Mouse (Mus musculus): ENCODE data around the gene Ryr1.

Gene Ryr1

GRCm38 (mm10) chr7:29155838-29156782, 31.1 kb upstream of the Ryr1 start, which contains the start of gene Fam98c:
Fam98c (minus strand) TSS chr7:29156234.
- no peak for TF ChIP-seq GATA4 (IDR thresholded peaks at IDR 0.05; ENCODE audit: insufficient replicate concordance, low read length)

- no peak for TF ChIP-seq GATA4 (IDR thresholded peaks at IDR 0.05; ENCODE audit: insufficient replicate concordance, low read length)
Measured at GRCm38 (mm10) chr7:29155196-29155837, 30.3 kb upstream of the Ryr1 start.

GRCm38 (mm10) chr7:29154018-29154720, 29.2 kb upstream of the Ryr1 start:
- TF ChIP-seq GATA4 (IDR thresholded peaks at IDR 0.05; ENCODE audit: insufficient replicate concordance, low read length), result no peak

GRCm38 (mm10) chr7:29151486-29151885, 26.5 kb upstream of the Ryr1 start:
- TF ChIP-seq GATA4 (IDR thresholded peaks at IDR 0.05; ENCODE audit: insufficient replicate concordance, low read length), result no peak

GRCm38 (mm10) chr7:29148771-29149170, 23.8 kb upstream of the Ryr1 start:
- TF ChIP-seq GATA4 (IDR thresholded peaks at IDR 0.05; ENCODE audit: insufficient replicate concordance, low read length), result no peak

GRCm38 (mm10) chr7:29146625-29147367, 21.8 kb upstream of the Ryr1 start:
- TF ChIP-seq GATA4 (IDR thresholded peaks at IDR 0.05; ENCODE audit: insufficient replicate concordance, low read length), result no peak

GRCm38 (mm10) chr7:29144006-29144405, 19.0 kb upstream of the Ryr1 start:
- no peak for TF ChIP-seq GATA4 (IDR thresholded peaks at IDR 0.05; ENCODE audit: insufficient replicate concordance, low read length)

DNA sequence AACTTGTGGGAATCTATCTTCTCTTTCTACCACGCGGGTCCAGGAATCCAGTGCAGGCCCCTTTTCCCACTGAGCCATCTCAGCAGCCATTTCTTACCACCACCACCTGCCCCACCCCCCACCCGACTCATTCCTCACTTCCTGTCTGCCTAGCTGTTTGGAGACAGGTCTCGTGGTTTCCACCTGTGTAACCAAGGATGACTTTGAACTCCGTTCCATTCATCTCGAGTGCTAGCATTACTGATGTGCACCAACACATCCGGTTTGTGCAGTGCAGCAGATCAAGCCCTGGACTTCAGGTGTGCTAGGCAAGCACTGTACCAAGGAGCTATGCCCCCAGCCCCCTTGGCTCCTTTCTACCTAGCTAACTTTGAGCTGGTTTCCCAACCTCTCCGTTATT, 16.4 kb upstream of the Ryr1 start:
- no peak for TF ChIP-seq GATA4 (IDR thresholded peaks at IDR 0.05; ENCODE audit: insufficient replicate concordance, low read length)

- TF ChIP-seq GATA4 (IDR thresholded peaks at IDR 0.05; ENCODE audit: insufficient replicate concordance, low read length), result no peak
Measured at GRCm38 (mm10) chr7:29137429-29137828, 12.4 kb upstream of the Ryr1 start.

DNA sequence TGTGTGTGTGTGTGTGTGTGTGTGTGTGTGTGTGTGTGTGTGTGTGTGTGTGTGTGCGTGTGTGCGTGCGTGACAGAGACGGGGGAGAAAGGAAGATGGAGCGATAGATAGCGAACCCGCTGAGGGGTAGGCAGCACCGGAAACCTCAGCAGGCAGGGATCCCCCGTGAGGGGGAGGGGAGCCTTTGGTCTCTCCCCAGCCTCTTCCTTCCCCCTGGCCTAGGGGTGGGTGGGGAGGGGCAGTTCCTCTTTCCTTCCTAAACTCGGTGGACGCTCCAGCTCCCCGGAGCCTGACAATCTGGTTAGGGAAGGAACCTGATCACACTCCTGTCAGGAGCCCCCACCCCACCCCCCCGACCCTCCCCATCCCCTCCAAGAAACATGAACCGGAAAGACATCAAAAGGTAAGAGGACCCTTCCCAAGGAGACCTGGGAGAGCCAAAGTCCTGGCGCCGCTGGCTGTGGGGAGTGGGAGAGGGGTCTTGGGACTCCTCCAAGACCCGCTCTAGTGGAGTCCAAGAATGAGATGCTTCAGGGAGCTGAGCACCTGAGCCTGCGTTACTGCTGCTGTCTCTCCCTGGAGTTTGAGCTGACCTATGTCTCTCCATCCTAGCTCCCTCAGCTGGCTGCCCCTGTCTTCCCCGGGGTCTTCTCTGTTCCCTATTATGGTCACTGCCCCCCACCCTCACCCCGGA, 9.9 kb upstream of the Ryr1 start, which contains the start of gene Rasgrp4:
Gene Rasgrp4 (plus strand): TSS at position 159 of the 694 bp plus-strand sequence.
- TF ChIP-seq GATA4 (IDR thresholded peaks at IDR 0.05; ENCODE audit: insufficient replicate concordance, low read length), result no peak

DNA sequence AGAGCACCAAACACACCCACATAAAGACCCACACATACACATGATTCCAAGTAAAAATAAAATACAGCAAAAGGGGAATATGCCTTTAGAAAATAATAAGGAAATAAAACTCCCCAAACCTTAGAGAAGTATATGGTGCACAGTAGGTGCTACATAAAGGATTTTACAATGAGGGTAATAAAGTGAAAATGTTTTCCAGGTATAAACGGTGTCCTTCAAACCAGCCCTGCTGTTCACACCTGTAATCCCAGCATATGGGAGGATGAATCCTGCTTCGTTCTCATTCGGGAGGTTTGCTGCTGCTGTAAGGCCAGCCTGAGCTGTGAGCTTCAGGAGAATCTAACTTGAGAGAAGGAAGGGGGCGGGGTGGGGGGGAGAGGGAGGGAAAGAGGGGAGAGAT, 9.3 kb upstream of the Ryr1 start:
- no peak for TF ChIP-seq GATA4 (IDR thresholded peaks at IDR 0.05; ENCODE audit: insufficient replicate concordance, low read length)

DNA sequence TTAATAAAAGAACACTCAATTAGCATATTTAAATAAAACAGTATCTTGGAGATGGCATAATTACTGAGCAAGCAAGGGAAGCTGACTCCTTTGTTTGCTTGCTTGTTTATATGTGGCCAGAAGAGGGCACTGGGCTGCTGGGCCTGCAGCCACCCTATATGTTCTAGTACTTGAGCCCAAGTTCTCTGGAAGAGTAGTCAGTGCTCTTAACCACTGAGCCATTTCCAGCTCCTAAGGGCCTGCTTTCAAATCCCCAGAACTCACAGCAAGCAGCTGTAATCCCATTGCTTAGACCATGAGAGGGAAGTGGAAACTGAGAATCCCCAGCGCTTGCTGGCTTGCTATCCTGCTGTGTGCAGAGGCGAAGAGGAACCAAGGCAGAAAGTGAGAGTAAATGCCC, 3.7 kb upstream of the Ryr1 start:
- no peak for TF ChIP-seq GATA4 (IDR thresholded peaks at IDR 0.05; ENCODE audit: insufficient replicate concordance, low read length)

GRCm38 (mm10) chr7:29126173-29126915, 1.4 kb upstream of the Ryr1 start:
- no peak for TF ChIP-seq GATA4 (IDR thresholded peaks at IDR 0.05; ENCODE audit: insufficient replicate concordance, low read length)

Data from liver, adult (tissue).